Mouse (Mus musculus): ENCODE measurements at regions not wholly inside any gene's neighbourhood (a gene's known extent, or its start where the extent isn't known, plus 50 kb on each side); places are given as distances from the start of the nearest gene placed in this dataset.
A peak's percentile ranks its signal among the peaks of the same experiment; 100 is the strongest.

DNA sequence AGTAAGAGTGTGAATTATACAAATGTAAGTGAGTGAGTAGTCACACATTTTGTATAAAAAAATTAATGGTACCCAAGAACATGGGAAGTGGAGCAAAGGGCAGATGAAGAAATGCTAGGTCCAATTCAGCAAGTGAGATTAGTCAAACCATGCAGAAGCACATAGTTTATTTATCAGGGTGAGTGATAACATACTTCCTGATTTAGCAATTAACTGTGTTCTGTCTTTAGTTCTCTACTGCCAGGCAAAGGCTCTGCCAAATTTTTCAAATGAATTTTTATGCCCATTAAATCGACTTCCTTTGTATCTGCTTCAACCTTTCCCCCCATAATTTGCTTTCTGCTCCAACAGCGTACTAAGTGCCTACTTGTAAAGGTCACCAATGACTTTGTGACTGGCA, 419.0 kb upstream of the N6amt1 start:
- DNase-seq: no peak
- intact Hi-C loops (cut with DNase I): no loop called here
- no peak for TF ChIP-seq CTCF (IDR thresholded peaks at IDR 0.05)
- Histone ChIP-seq H3K4me3 (no peak overlapping the region), H3K27ac (no peak overlapping the region)

DNA sequence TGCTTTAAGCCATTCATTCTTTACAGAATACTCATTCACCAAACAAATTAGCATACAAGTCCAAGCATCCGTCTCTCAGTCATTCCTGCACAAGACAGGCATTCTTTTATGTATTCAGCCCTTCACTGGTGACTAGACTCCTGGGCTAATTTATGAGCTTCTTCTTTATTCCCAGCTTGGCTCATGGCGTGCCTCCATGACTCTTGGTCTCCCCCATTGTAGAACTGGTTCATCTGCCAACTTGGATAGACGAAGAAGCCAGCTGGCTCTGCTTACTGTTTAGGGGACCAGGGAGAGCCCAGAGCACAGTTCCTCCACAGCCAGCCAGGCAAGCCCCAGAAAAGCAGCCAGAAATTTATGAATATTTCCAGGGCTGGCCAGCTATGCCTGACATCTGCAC, 421.2 kb upstream of the N6amt1 start:
- intact Hi-C loops (cut with DNase I): no loop called here
- peak; percentile 75 for DNase-seq
- Histone ChIP-seq H3K4me3 (no peak overlapping the region), H3K27ac (peak overlapping the region; percentile 35; the same call in 1 of the 2 replicates)
- TF ChIP-seq CTCF (IDR thresholded peaks at IDR 0.05): no peak

DNA sequence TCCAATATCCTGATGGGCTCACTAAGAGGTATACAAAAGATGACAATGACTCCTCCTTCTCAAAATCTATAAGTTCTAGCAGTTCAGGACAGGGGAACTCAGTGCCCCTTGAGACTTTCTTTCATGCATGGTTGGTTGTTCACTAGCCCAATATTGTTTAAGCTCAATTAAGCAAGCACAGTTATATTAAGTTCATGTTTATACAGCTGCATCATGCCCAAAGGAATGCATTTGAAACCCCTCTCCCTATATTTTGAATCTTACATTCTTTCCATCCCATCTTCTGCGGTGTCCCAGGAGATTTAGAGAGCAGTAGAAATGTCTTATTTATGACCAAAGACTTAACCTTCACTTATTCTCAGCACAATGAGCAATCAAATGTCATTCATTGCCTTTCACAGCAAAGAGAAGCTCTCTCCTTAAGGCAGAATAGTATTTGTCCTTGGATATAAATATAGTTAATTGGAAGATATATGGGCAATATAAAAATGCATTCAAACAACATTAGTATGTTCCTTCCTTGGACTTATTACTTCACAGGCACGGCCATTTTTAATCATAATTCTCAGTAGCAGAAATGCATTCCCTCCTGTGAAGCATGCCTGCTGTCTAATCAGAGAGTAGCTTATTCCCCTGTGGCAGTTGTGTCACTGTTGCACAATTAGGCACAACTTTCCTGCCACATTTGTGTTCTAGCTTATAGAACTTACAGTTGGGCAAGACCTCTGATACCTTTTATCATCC, 455.8 kb upstream of the N6amt1 start:
- intact Hi-C loops (cut with DNase I): no loop called here
- no peak for TF ChIP-seq CTCF (IDR thresholded peaks at IDR 0.05)
- Histone ChIP-seq H3K4me3 (no peak overlapping the region), H3K27ac (no peak overlapping the region)
- DNase-seq: no peak

DNA sequence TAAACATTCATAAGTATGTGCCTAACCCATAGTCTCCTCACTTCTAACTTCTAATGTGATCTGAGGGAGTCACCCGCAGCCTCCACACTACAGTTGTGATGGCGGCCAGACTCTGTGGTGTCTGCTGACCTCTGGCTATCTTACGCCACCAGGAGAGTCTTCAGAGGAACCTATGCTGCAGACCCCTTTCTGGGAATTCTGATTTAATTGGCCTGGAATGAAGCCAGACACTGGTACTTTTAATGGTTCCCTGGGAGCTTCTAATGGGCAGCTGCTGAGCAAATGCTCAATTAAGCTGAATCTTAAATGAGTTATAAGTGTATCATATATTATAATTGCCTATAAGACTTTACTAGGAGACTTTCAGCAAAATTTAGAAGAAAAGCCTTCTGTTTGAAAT, 459.0 kb upstream of the N6amt1 start:
- Histone ChIP-seq H3K4me3 (no peak overlapping the region), H3K27ac (no peak overlapping the region)
- intact Hi-C loops (cut with DNase I): no loop called here
- DNase-seq: no peak
- TF ChIP-seq CTCF (IDR thresholded peaks at IDR 0.05): no peak

DNA sequence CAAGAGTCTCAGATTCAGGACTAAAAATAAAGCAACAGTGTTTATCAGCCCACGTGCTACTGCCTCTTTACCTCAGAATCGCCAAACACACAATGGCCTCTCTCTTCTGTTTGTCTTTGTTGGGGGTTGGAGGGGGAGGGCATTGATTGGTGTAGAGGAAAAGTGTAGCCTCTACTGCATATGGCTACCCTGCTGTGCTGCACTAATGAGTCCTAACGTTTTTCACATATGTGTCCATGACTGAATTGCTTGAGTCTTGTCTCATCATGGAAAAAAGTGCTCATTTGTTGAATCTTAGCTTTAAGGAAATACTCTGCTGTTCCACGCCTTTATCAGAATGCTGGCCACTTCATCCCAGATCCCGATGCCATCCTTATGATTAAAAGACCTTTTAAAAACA, 459.7 kb upstream of the N6amt1 start:
- no peak overlapping the region for H3K27ac ChIP-seq
- DNase-seq: no peak
- TF ChIP-seq CTCF (IDR thresholded peaks at IDR 0.05): no peak
- intact Hi-C loops (cut with DNase I): no loop called here
- no peak overlapping the region for H3K4me3 ChIP-seq

DNA sequence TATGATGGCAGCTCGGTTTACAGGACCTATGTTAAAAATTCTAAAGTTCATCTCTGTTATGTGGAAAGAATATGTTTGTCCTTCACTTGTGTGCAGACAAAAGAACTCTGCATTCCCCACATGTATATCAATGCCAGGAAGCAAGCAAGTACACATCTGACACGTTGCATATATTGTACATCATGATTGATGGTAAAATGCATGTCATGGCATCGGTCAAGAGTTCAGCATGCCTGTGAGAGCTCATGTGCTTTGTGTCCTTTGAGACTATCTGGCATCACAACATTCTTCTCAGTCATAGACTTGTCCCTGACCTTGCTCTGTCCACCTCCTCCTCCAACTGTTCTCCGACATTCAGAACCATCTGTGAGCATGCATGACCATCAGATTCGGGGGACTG, 465.6 kb upstream of the N6amt1 start:
- no peak for DNase-seq
- intact Hi-C loops (cut with DNase I): no loop called here
- no peak overlapping the region for H3K27ac ChIP-seq
- no peak overlapping the region for H3K4me3 ChIP-seq
- TF ChIP-seq CTCF (IDR thresholded peaks at IDR 0.05): no peak

DNA sequence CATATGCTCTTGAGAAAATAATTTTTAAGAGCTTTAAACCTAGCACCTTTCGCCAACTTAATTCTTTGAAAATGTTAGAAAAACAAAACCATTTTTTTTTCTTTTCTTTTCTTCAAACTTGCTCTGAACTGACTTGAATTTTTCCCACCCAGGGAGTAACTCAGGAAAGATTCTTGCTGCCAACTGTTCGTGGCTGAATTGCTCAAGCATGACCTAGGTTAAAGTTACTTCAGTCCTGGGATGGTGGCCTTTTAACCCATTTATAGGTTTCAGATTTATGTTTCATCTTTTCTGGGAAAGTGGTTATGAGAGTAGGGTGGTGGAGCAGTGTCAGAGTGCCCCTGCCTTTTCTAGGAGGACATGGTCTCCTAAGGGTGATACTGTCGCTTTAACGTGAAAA, 466.4 kb upstream of the N6amt1 start:
- no peak overlapping the region for H3K4me3 ChIP-seq
- intact Hi-C loops (cut with DNase I): no loop called here
- peak overlapping the region; percentile 28 for H3K27ac ChIP-seq
- no peak for TF ChIP-seq CTCF (IDR thresholded peaks at IDR 0.05)
- no peak for DNase-seq

DNA sequence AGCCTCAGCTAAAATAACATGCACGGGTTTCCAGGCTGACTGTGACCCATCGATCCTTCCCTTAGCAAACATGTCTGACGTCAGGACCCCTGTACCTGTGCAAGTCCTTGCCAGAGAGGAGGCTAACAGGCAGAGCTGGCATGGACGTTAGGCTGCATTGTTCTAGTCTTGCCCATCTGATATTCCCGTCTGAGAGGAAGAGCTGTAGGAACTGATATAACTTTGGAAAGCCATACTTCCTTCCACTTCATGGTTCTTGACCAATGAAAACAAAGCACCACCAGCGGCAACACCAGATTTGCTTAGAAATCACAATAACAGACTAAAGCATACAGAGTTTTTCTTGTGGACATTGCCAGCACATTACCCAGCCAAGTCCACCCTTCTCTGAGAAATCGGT, 470.1 kb upstream of the N6amt1 start:
- Histone ChIP-seq H3K27ac (0 out of 2 replicates have a peak overlapping the region, but pooled peaks have one; percentile 53), H3K4me3 (no peak overlapping the region)
- DNase-seq: peak; percentile 17
- intact Hi-C loops (cut with DNase I): loop anchor here (2.0 to 5.0 kb wide), 4 partner anchors 237 to 582 kb away; no protein-coding TSS in a partner anchor
- no peak for TF ChIP-seq CTCF (IDR thresholded peaks at IDR 0.05)

DNA sequence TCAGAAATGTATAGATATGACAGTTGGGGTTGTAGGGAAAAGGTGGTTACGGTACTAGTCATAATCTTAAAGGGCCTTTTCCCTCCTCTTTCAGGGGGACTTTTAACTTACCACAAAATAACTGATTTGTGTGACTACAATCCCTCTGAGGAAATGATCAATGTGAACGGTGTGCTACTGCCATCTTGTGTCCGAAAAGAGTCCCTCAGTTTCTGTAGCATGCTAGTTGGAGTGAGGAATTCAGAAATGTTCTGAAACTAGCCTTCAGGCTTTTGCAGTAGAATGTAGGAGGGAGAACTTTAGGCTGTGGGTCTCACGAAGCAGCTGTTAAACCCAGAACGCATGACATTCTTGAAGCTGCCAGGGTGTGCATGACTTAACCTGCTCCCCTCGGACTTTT, 471.5 kb upstream of the N6amt1 start:
- Histone ChIP-seq H3K4me3 (no peak overlapping the region), H3K27ac (peak overlapping the region; percentile 53)
- intact Hi-C loops (cut with DNase I): loop anchor here (1.0 to 5.0 kb wide), 5 partner anchors 235 to 1077 kb away; no protein-coding TSS in a partner anchor
- peak; percentile 43 for DNase-seq
- peak; percentile 85 for TF ChIP-seq CTCF (IDR thresholded peaks at IDR 0.05)

DNA sequence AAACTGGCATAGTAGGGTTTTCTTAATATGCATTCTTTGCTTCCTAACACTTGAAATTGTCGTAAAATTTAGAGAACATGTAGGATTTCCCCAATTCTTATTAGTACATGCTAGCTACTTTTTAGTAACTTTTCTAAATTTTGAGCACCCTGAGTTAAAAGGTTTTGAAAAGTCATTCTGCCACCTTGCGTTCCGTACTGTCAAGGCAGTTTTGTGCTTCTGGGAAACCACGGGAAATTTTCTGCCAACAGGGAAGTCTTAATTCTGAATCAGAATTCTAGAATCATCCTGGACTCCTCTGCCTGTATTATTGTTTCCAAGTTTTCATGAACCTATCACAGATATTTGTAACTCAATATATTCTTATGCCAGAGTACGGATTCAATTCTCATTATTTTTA, 472.4 kb upstream of the N6amt1 start:
- peak; percentile 38 for TF ChIP-seq CTCF (IDR thresholded peaks at IDR 0.05)
- Histone ChIP-seq H3K4me3 (no peak overlapping the region), H3K27ac (no peak overlapping the region)
- intact Hi-C loops (cut with DNase I): loop anchor here (5.0 kb wide), 3 partner anchors 234 to 579 kb away; no protein-coding TSS in a partner anchor
- no peak for DNase-seq

DNA sequence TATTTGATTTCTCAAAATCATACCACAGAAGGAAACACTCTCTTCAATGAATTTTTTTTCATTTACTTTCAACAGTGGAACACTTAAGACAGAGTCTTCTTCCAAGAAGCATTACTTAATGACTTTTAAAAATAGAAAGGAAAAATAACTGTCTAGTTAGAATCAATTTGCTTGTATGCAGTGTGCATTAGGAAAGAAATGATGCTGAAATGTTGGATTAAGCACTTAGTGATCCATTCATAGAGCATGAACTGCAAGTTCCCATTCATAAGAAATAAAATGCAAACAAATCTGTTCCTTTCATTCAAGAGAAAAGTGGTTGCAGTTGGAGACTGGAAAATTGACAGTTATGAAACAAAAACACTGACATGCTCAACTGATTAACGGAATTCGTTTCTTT, 493.2 kb upstream of the N6amt1 start:
- intact Hi-C loops (cut with DNase I): no loop called here
- Histone ChIP-seq H3K4me3 (no peak overlapping the region), H3K27ac (no peak overlapping the region)
- TF ChIP-seq CTCF (IDR thresholded peaks at IDR 0.05): no peak
- no peak for DNase-seq

DNA sequence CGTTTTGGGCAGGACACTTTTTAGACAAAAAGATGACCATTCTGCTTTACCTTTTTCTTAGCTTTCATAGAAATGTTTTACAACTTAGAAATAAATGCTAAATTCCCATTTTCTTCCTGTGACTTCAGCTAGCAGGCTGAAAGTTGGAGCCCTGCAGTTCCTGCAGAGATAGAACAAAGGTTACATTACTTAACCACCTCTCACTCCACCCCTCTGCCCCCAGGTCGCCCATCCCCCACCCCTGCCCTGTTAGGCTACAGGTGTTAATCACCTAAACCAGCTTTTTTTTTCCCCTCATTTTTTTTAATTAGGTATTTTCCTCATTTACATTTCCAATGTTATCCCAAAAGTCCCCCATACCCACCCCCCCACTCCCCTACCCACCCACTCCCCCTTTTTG, 498.1 kb upstream of the N6amt1 start:
- no peak overlapping the region for H3K27ac ChIP-seq

DNA sequence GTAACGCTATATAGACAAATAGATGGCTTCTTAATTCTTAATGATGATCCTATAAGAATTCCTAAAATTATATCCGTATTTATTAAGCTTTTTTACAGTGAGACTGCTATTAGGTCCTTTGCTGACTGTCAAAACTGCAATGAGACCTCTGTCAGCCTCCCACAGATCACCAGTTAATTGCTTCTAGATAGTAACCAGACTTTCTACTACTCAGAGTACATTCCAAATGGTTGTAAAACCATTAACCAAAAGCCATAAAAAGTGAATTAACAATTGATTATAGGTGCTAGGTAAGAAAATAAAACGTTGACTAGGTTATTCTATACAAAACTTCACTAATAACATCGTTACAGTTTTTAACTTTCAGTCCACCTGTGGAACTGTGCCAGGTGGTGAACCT, 498.7 kb upstream of the N6amt1 start:
- intact Hi-C loops (cut with DNase I): no loop called here
- Histone ChIP-seq H3K4me3 (no peak overlapping the region), H3K27ac (no peak overlapping the region)
- no peak for DNase-seq
- TF ChIP-seq CTCF (IDR thresholded peaks at IDR 0.05): no peak

More for the DNA sequence above, 498.1 kb upstream of the N6amt1 start:
- intact Hi-C loops (cut with DNase I): no loop called here
- no peak for TF ChIP-seq CTCF (IDR thresholded peaks at IDR 0.05)
- H3K4me3 ChIP-seq: no peak overlapping the region
- no peak for DNase-seq

DNA sequence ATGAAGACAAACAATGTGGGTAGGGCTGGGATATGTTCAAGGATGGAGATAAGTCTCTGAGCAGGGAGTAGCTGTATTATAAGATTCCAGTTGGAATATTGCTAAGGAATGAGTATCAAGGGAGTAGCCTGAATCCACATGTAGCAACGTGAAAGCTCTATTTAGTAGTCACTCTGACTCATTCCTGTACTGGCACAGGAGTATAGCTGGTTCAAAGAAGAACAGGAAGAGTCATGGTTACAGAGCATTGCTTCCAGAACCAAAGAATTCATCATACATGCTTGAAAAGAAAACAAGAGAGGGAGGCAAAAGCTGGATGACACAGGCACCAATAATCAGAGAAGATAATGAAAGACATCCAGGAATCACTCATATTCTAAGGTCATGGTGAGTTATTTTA, 500.6 kb upstream of the N6amt1 start:
- Histone ChIP-seq H3K4me3 (no peak overlapping the region), H3K27ac (no peak overlapping the region)
- no peak for DNase-seq
- TF ChIP-seq CTCF (IDR thresholded peaks at IDR 0.05): no peak
- intact Hi-C loops (cut with DNase I): no loop called here

Data from gastrocnemius, adult 2 months (tissue).